Mouse (Mus musculus): ENCODE data around the gene Ranbp3l.

DNA sequence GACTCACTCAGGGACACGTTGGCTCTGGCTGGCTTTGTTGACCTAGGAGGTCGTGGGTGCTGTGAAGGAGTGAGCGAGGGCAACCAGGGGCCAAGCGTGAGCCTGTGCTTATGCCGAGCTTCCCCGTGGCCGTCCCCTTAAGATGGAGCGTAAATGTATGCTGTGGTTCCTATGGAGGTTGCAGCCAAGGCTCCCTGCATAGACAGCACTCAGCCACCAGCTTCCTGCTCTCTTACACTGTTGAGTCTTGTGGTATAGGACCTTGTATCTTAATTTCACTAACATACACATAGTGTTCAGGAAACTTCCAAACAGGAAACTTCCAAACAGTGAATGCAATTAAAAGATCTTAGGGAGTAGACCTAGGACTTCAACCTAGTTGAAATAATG is 120.9 kb downstream of the Ranbp3l start:
- TF ChIP-seq CTCF (IDR thresholded peaks at IDR 0.05; ENCODE audit: low read depth) (no peak), EP300 (optimal IDR thresholded peaks at IDR 0.05) (no peak)
